8 mouse cellular contexts compared by ENCODE assay signal in the genomic region with DNA sequence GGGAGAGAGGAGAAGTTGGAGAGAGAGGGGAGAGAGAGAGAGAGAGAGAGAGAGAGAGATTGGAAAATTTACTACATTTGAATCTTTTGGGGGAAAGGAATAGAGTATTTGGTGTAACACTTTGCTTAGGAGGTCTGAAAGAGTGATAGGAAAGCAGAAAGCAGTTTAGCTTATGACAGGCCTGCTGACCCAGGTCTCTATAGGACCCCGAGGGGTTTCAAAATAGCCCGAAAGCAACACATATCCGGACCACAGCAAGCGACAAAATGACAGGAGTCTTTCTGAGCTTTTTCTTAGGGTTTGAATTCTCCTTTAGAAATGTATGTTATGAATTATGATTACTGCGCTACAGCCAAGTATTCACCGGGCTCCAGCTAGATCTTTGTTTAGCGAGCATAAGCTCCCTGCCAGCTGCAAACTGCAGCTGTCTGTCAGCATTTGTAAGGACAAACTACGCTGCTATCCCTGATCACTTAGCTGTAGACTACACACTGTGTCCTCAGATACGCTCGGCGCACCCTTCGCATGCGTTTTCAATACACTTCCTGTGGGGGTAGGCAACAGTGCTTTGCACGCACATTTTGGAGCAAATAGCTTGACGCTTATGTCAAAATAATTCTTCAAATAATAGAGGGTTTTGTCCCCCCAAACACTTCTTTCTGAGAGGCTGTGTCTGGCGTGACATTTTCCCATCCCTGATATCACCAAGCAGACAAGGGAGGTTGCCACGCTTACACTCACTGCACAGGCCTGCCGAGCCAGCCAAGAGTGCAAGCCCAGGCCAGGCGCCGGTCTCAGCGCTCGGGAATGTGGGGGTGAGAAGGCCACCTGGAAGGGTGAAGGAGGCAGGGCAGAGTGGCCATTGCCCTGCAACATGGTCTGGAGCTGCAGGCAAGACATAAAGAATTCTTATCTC.
A peak's percentile ranks its signal among the peaks of the same experiment; 100 is the strongest.
DNase-seq lines count a peak whose midpoint lies in the region; ATAC-seq and TF ChIP-seq lines count a peak whose summit lies in the region.

No protein-coding gene starts in this region.

- peak overlapping the region; percentile 45 for H3K9ac ChIP-seq in embryonic facial prominence, embryonic 14.5 days (ENCODE audit: low read depth, low read length)
- no peak overlapping the region for H3K9ac ChIP-seq in heart, embryonic 14.5 days (ENCODE audit: low read length)
- no peak overlapping the region for H3K9ac ChIP-seq in kidney, postnatal 0 days (ENCODE audit: low read depth, low read length)
- no peak overlapping the region for H3K9ac ChIP-seq in liver, postnatal 0 days (replicated peaks)

- DNase-seq in cerebellum, postnatal 10 days, result peak; percentile 44 to 61
- no peak for DNase-seq in cerebellum, adult 18-20 months
- peak; percentile 91 for DNase-seq in embryonic facial prominence, embryonic 14.5 days (ENCODE audit: low spot score)
- peak; percentile 61 for DNase-seq in kidney, postnatal 0 days (ENCODE audit: low spot score)
- peak; percentile 14 for DNase-seq in liver, postnatal 0 days
- peak; percentile 52 for DNase-seq in ovary, postnatal 36 days (ENCODE audit: low spot score)
- DNase-seq in thymus, postnatal 4 days, result no peak

- peak; percentile 86 for ATAC-seq in embryonic facial prominence, embryonic 14.5 days (ENCODE audit: low read depth)
- peak; percentile 68 for ATAC-seq in heart, embryonic 14.5 days (ENCODE audit: insufficient number of reproducible peaks, insufficient read depth, low FRiP score, low read depth)
- peak; percentile 68; the same call in 1 of the 2 replicates for ATAC-seq in kidney, postnatal 0 days (replicated peaks; ENCODE audit: low FRiP score, low read depth)
- no peak for ATAC-seq in liver, postnatal 0 days

- TF ChIP-seq EP300 in liver, postnatal 0 days (IDR thresholded peaks at IDR 0.05; ENCODE audit: low read depth), result no peak

- TF ChIP-seq CTCF in kidney, postnatal 0 days (IDR thresholded peaks at IDR 0.05; ENCODE audit: low read depth), result no peak
- no peak for TF ChIP-seq CTCF in liver, postnatal 0 days (IDR thresholded peaks at IDR 0.05; ENCODE audit: low read depth)

- peak overlapping the region; percentile 76 for H3K27ac ChIP-seq in embryonic facial prominence, embryonic 14.5 days (replicated peaks; ENCODE audit: low read depth, low read length)
- peak overlapping the region; percentile 42 to 76; a peak in 3 of 4 replicates for H3K27ac ChIP-seq in heart, embryonic 14.5 days (replicated peaks in 1 of 2; ENCODE audit: control insufficient read depth in 1 of 2, insufficient read depth in 1 of 2, low read depth in 2 of 2, low read length in 2 of 2)
- H3K27ac ChIP-seq in kidney, postnatal 0 days, result peak overlapping the region; percentile 75
- H3K27ac ChIP-seq in liver, postnatal 0 days (ENCODE audit: low read depth), result peak overlapping the region; percentile 20; the same call in 1 of the 2 replicates

- no peak overlapping the region for H3K4me3 ChIP-seq in embryonic facial prominence, embryonic 14.5 days (ENCODE audit: low read depth, low read length)
- no peak overlapping the region for H3K4me3 ChIP-seq in heart, embryonic 14.5 days (ENCODE audit: control insufficient read depth in 1 of 2, insufficient read depth in 1 of 2, low read depth in 1 of 2, low read length in 2 of 2)
- H3K4me3 ChIP-seq in kidney, postnatal 0 days (replicated peaks; ENCODE audit: low read depth, low read length), result no peak overlapping the region
- H3K4me3 ChIP-seq in liver, postnatal 0 days (ENCODE audit: low read depth, low read length), result no peak overlapping the region

- no peaks in the 10 kb centered on the region for H3K27me3 ChIP-seq in embryonic facial prominence, embryonic 14.5 days (replicated peaks; ENCODE audit: control insufficient read depth, insufficient read depth, low read length)
- no peaks in the 10 kb centered on the region for H3K27me3 ChIP-seq in heart, embryonic 14.5 days (ENCODE audit: control insufficient read depth, insufficient read depth, low read length)
- no peaks in the 10 kb centered on the region for H3K27me3 ChIP-seq in kidney, postnatal 0 days (ENCODE audit: insufficient read depth, low read length)
- H3K27me3 ChIP-seq in liver, postnatal 0 days (ENCODE audit: insufficient read depth, low read length), result no peaks in the 10 kb centered on the region

- peak overlapping the region; percentile 42 for H3K4me2 ChIP-seq in embryonic facial prominence, embryonic 14.5 days (ENCODE audit: low read depth, low read length)
- peak overlapping the region; percentile 36 for H3K4me2 ChIP-seq in heart, embryonic 14.5 days (ENCODE audit: low read length)
- no peak overlapping the region for H3K4me2 ChIP-seq in kidney, postnatal 0 days (ENCODE audit: low read length)
- no peak overlapping the region for H3K4me2 ChIP-seq in liver, postnatal 0 days (ENCODE audit: low read depth, low read length)

- H3K36me3 ChIP-seq in embryonic facial prominence, embryonic 14.5 days (ENCODE audit: control insufficient read depth, insufficient read depth, low read length), result no peaks in the 10 kb centered on the region
- H3K36me3 ChIP-seq in heart, embryonic 14.5 days (ENCODE audit: control insufficient read depth, insufficient read depth, low read length), result no peaks in the 10 kb centered on the region
- H3K36me3 ChIP-seq in kidney, postnatal 0 days (ENCODE audit: insufficient read depth, low read length), result no peaks in the 10 kb centered on the region
- H3K36me3 ChIP-seq in liver, postnatal 0 days (replicated peaks; ENCODE audit: insufficient read depth, low read length), result no peaks in the 10 kb centered on the region

- 18% methylated on average over 22 of the region's 22 CpGs for WGBS in embryonic facial prominence, embryonic 14.5 days
- 48% methylated on average over 22 of the region's 22 CpGs for WGBS in heart, embryonic 14.5 days
- WGBS in kidney, postnatal 0 days, result 44% methylated on average over 22 of the region's 22 CpGs
- 80% methylated on average over 22 of the region's 22 CpGs for WGBS in liver, postnatal 0 days (ENCODE audit: insufficient replicate concordance)

- H3K4me1 ChIP-seq in embryonic facial prominence, embryonic 14.5 days (ENCODE audit: control insufficient read depth, insufficient read depth, low read length), result peaks cover 21% of the 10 kb centered on the region
- peaks cover 0 to 6% of the 10 kb centered on the region in 2 experiments; a peak in 2 of 4 replicates for H3K4me1 ChIP-seq in heart, embryonic 14.5 days (ENCODE audit: control insufficient read depth in 2 of 2, insufficient read depth in 2 of 2, low read length in 2 of 2)
- H3K4me1 ChIP-seq in kidney, postnatal 0 days (replicated peaks; ENCODE audit: insufficient read depth, low read length), result 0 out of 2 replicates have a peak, but pooled peaks cover 6% of the 10 kb centered on the region
- H3K4me1 ChIP-seq in liver, postnatal 0 days (ENCODE audit: insufficient read depth), result no peaks in the 10 kb centered on the region

- no peaks in the 10 kb centered on the region for H3K9me3 ChIP-seq in embryonic facial prominence, embryonic 14.5 days (ENCODE audit: control insufficient read depth, low read length)
- no peaks in the 10 kb centered on the region for H3K9me3 ChIP-seq in heart, embryonic 14.5 days (ENCODE audit: control insufficient read depth, low read length)
- no peaks in the 10 kb centered on the region for H3K9me3 ChIP-seq in kidney, postnatal 0 days (replicated peaks; ENCODE audit: low read length)
- H3K9me3 ChIP-seq in liver, postnatal 0 days (ENCODE audit: low read length), result no peaks in the 10 kb centered on the region

Comparison
In these comparisons a context has a peak if more than half of its experiments do, and no peak if none do; other contexts are left out.
1. DNase-seq: peak in cerebellum, postnatal 10 days (2 of 2), embryonic facial prominence, embryonic 14.5 days (single experiment), kidney, postnatal 0 days (single experiment), liver, postnatal 0 days (single experiment) and ovary, postnatal 36 days (single experiment); none in cerebellum, adult 18-20 months (0 of 2) and thymus, postnatal 4 days (single experiment).
2. H3K27ac ChIP-seq: peak in every context shown above with its lines; median percentile 76 in embryonic facial prominence, embryonic 14.5 days; 75 in kidney, postnatal 0 days; 59 in heart, embryonic 14.5 days; 20 in liver, postnatal 0 days.
3. H3K4me2 ChIP-seq: peak in embryonic facial prominence, embryonic 14.5 days (single experiment) and heart, embryonic 14.5 days (single experiment); none in kidney, postnatal 0 days (single experiment) and liver, postnatal 0 days (single experiment).